ENCODE assay signal across 24 mouse cellular contexts in the genomic region with DNA sequence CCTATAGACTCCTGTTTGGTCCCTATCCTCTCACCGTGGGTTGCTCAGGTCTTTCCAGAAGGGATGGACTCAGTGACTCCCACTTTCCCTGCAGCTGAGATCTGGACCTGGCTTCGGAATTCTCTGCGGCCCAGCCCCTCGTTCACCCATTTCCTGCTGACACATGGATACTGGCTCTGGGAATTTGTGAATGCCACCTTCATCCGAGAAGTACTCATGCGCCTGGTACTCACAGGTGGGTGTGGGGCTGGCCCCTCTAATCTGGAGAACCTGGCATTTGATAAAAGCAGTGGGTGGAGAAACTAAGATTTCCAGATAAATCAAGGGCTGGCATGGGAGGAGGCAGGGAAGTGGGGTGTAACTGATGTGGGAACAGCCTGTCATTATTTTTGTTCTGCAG. TPM values are rescaled to one million over a fixed set of nuclear protein-coding genes. Genes with fewer than 3 reads are reported as not detected.
DNase-seq lines count a peak whose midpoint lies in the region; ATAC-seq lines count a peak whose summit lies in the region.
"Had no signal": no experiment of that assay in that cellular context is flagged by ENCODE, and none has a peak within 500 bp of the region (broad histone marks: within the 10 kb centered on the region; RNA-seq: fewer than 3 reads in every experiment).

No protein-coding gene starts in this region.

- 0 out of 2 replicates have a peak, but pooled peaks cover 6% of the 10 kb centered on the region for H3K36me3 ChIP-seq in heart, embryonic 15.5 days
- peaks cover 29% of the 10 kb centered on the region for H3K36me3 ChIP-seq in heart, embryonic 12.5 days
- H3K36me3 ChIP-seq in liver, embryonic 15.5 days (replicated peaks) = peaks cover 9% of the 10 kb centered on the region; the same call in 1 of the 2 replicates
- H3K36me3 ChIP-seq in lung, embryonic 16.5 days (ENCODE audit: control insufficient read depth, insufficient read depth, low read length) = peaks cover 29% of the 10 kb centered on the region
- H3K36me3 ChIP-seq in megakaryocyte, embryonic 14.5 days (replicated peaks; ENCODE audit: low read length) = peaks cover 96% of the 10 kb centered on the region
- H3K36me3 ChIP-seq: embryonic facial prominence, embryonic 15.5 days; forebrain, embryonic 10.5 days; forebrain, embryonic 12.5 days had no signal

- H3K9ac ChIP-seq in heart, embryonic 15.5 days = no peak overlapping the region
- H3K9ac ChIP-seq in heart, embryonic 12.5 days = no peak overlapping the region
- H3K9ac ChIP-seq in liver, embryonic 15.5 days = no peak overlapping the region
- H3K9ac ChIP-seq in lung, embryonic 16.5 days (ENCODE audit: low read length) = no peak overlapping the region
- H3K9ac ChIP-seq: embryonic facial prominence, embryonic 13.5 days; embryonic facial prominence, embryonic 15.5 days; forebrain, embryonic 12.5 days had no signal

- H3K4me3 ChIP-seq in heart, embryonic 15.5 days = no peak overlapping the region
- H3K4me3 ChIP-seq in heart, embryonic 12.5 days = no peak overlapping the region
- no peak overlapping the region for H3K4me3 ChIP-seq in liver, embryonic 15.5 days (replicated peaks)
- no peak overlapping the region for H3K4me3 ChIP-seq in lung, embryonic 16.5 days (ENCODE audit: low read length)
- peak overlapping the region; percentile 78 for H3K4me3 ChIP-seq in megakaryocyte, embryonic 14.5 days (replicated peaks)
- H3K4me3 ChIP-seq: embryonic facial prominence, embryonic 13.5 days; embryonic facial prominence, embryonic 15.5 days; erythroblast, embryonic 14.5 days; forebrain, embryonic 10.5 days; forebrain, embryonic 12.5 days had no signal

- H3K9me3 ChIP-seq in heart, embryonic 15.5 days (replicated peaks) = no peaks in the 10 kb centered on the region
- H3K9me3 ChIP-seq in heart, embryonic 12.5 days (replicated peaks) = no peaks in the 10 kb centered on the region
- H3K9me3 ChIP-seq in liver, embryonic 15.5 days (replicated peaks) = no peaks in the 10 kb centered on the region
- H3K9me3 ChIP-seq in lung, embryonic 16.5 days (ENCODE audit: control insufficient read depth, low read length) = no peaks in the 10 kb centered on the region
- no peaks in the 10 kb centered on the region for H3K9me3 ChIP-seq in megakaryocyte, embryonic 14.5 days
- H3K9me3 ChIP-seq: embryonic facial prominence, embryonic 13.5 days; embryonic facial prominence, embryonic 15.5 days; forebrain, embryonic 10.5 days; forebrain, embryonic 12.5 days had no signal

- no peak overlapping the region for H3K4me2 ChIP-seq in heart, embryonic 15.5 days
- no peak overlapping the region for H3K4me2 ChIP-seq in heart, embryonic 12.5 days
- no peak overlapping the region for H3K4me2 ChIP-seq in liver, embryonic 15.5 days
- no peak overlapping the region for H3K4me2 ChIP-seq in lung, embryonic 16.5 days (ENCODE audit: low read depth, low read length)
- H3K4me2 ChIP-seq: embryonic facial prominence, embryonic 13.5 days; embryonic facial prominence, embryonic 15.5 days; forebrain, embryonic 12.5 days had no signal

- no peak for DNase-seq in liver
- DNase-seq in lung, postnatal 10 days = no peak
- DNase-seq: adrenal gland, adult 2 months; adrenal gland, postnatal 10 days; adrenal gland, postnatal 25 days; cerebellum, adult 11 months; cerebellum, adult 18-20 months; cerebellum, adult 8-10 months; cerebellum, adult 9-11 months; cerebellum, postnatal 14 days; cerebellum, postnatal 36 days; embryo, embryonic 11 days had no signal

- H3K27me3 ChIP-seq in heart, embryonic 15.5 days = no peaks in the 10 kb centered on the region
- H3K27me3 ChIP-seq in heart, embryonic 12.5 days (replicated peaks) = no peaks in the 10 kb centered on the region
- no peaks in the 10 kb centered on the region for H3K27me3 ChIP-seq in liver, embryonic 15.5 days
- H3K27me3 ChIP-seq in lung, embryonic 16.5 days (ENCODE audit: control insufficient read depth, insufficient read depth, low read depth, low read length) = no peaks in the 10 kb centered on the region
- H3K27me3 ChIP-seq in megakaryocyte, embryonic 14.5 days (replicated peaks) = no peaks in the 10 kb centered on the region
- H3K27me3 ChIP-seq: embryonic facial prominence, embryonic 13.5 days; embryonic facial prominence, embryonic 15.5 days; forebrain, embryonic 12.5 days had no signal

- 0 out of 2 replicates have a peak overlapping the region, but pooled peaks have one; percentile 59 for H3K27ac ChIP-seq in heart, embryonic 15.5 days
- no peak overlapping the region for H3K27ac ChIP-seq in heart, embryonic 12.5 days (ENCODE audit: poor library complexity, severe bottlenecking)
- 0 out of 2 replicates have a peak overlapping the region, but pooled peaks have one; percentile 29 for H3K27ac ChIP-seq in liver, embryonic 15.5 days (replicated peaks)
- peak overlapping the region; percentile 91 for H3K27ac ChIP-seq in lung, embryonic 16.5 days (ENCODE audit: low read length)
- H3K27ac ChIP-seq: embryonic facial prominence, embryonic 13.5 days; embryonic facial prominence, embryonic 15.5 days; forebrain, embryonic 10.5 days; forebrain, embryonic 12.5 days had no signal

- ATAC-seq in heart, embryonic 15.5 days (replicated peaks; ENCODE audit: insufficient number of reproducible peaks, insufficient read depth, low FRiP score, low read depth) = no peak
- ATAC-seq in heart, embryonic 12.5 days (ENCODE audit: insufficient number of reproducible peaks, low FRiP score) = no peak
- no peak for ATAC-seq in liver, embryonic 15.5 days (ENCODE audit: insufficient read depth)
- peak; percentile 23 for ATAC-seq in lung, embryonic 16.5 days (ENCODE audit: low read depth)
- no peak for ATAC-seq in megakaryocyte, adult 5-6 weeks (ENCODE audit: poor library complexity, severe bottlenecking)
- ATAC-seq: forebrain, embryonic 14.5 days had no signal

- 84% methylated on average over 6 of the region's 6 CpGs for WGBS in heart, embryonic 15.5 days
- 85% methylated on average over 6 of the region's 6 CpGs for WGBS in heart, embryonic 12.5 days
- WGBS in liver, embryonic 15.5 days (ENCODE audit: insufficient replicate concordance) = 79% methylated on average over 6 of the region's 6 CpGs
- WGBS in lung, embryonic 16.5 days = 57% methylated on average over 6 of the region's 6 CpGs

- H3K4me1 ChIP-seq in heart, embryonic 15.5 days (replicated peaks) = peaks cover 34% of the 10 kb centered on the region
- H3K4me1 ChIP-seq in heart, embryonic 12.5 days (replicated peaks) = peaks cover 46% of the 10 kb centered on the region
- H3K4me1 ChIP-seq in liver, embryonic 15.5 days (replicated peaks) = peaks cover 8% of the 10 kb centered on the region; the same call in 1 of the 2 replicates
- H3K4me1 ChIP-seq in lung, embryonic 16.5 days (replicated peaks; ENCODE audit: control insufficient read depth, insufficient read depth, low read length) = peaks cover 40% of the 10 kb centered on the region
- H3K4me1 ChIP-seq in megakaryocyte, embryonic 14.5 days = peaks cover 95% of the 10 kb centered on the region
- H3K4me1 ChIP-seq: embryonic facial prominence, embryonic 13.5 days had no signal

RNA-seq across cellular contexts. Expression of a gene that starts 7.3 kb away (rescaled TPM):
- polyA plus RNA-seq in heart, embryonic 15.5 days (2015; fragmentation: Nextera tagmentation; extraction: Ambion mirVana) = 23.0 and 29.7 TPM in 2 replicates
- polyA plus RNA-seq in heart, embryonic 12.5 days (2016; fragmentation: Nextera tagmentation; extraction: Ambion mirVana) = 25.5 and 27.2 TPM in 2 replicates
- 20.9 and 22.8 TPM in 2 replicates for polyA plus RNA-seq in liver, embryonic 15.5 days (2015; fragmentation: Nextera tagmentation; extraction: Ambion mirVana)
- 76.1 and 83.5 TPM in 2 replicates for polyA plus RNA-seq in lung, embryonic 16.5 days (2015; fragmentation: Nextera tagmentation; extraction: Ambion mirVana)
- 118 and 153 TPM in 2 replicates for polyA plus RNA-seq in megakaryocyte, embryonic 14.5 days (2012; ENCODE audit: insufficient read depth, low replicate concordance)
- 20.2 and 21.3 TPM in 2 replicates for total RNA-seq in megakaryocyte, adult 5-6 weeks (2015)
- total RNA-seq in megakaryocyte, adult 5-6 weeks (2017) = 18.9 and 32.4 TPM in 2 replicates
